Comparison of ENCODE assay signal across 11 mouse cellular contexts in genomic region chr17:74431481-74431880, GRCm38 (mm10). TPM values are rescaled to one million over a fixed set of nuclear protein-coding genes. Genes with fewer than 3 reads are reported as not detected.
DNase-seq lines count a peak whose midpoint lies in the region; ATAC-seq and TF ChIP-seq lines count a peak whose summit lies in the region.
"Had no signal": no experiment of that assay in that cellular context is flagged by ENCODE, and none has a peak within 500 bp of the region (broad histone marks: within the 10 kb centered on the region; RNA-seq: fewer than 3 reads in every experiment).

No protein-coding gene starts in this region.

- H3K27ac ChIP-seq in lung, embryonic 14.5 days (ENCODE audit: low read depth): no peak overlapping the region
- H3K27ac ChIP-seq: embryonic facial prominence, embryonic 15.5 days; neural tube, embryonic 13.5 days had no signal

- H3K27me3 ChIP-seq in lung, embryonic 14.5 days (ENCODE audit: insufficient read depth, low read length): no peaks in the 10 kb centered on the region
- H3K27me3 ChIP-seq: embryonic facial prominence, embryonic 15.5 days; neural tube, embryonic 13.5 days had no signal

- no peak overlapping the region for H3K9ac ChIP-seq in lung, embryonic 14.5 days
- H3K9ac ChIP-seq: embryonic facial prominence, embryonic 15.5 days; neural tube, embryonic 13.5 days had no signal

- DNase-seq in adrenal gland, adult 2 months: peak; percentile 7
- DNase-seq in adrenal gland, postnatal 25 days: no peak
- DNase-seq in lung, embryonic 14.5 days: peak; percentile 31
- DNase-seq in lung, postnatal 4 days: no peak
- peak; percentile 6 for DNase-seq in mesoderm, embryonic 11.5 days (ENCODE audit: low read depth, low spot score)
- DNase-seq in urinary bladder, postnatal 4 days (ENCODE audit: low spot score in 2 of 2): no peak
- no peak for DNase-seq in cerebellum, adult 11-12 months
- DNase-seq: kidney, postnatal 14 days had no signal

- TF ChIP-seq CTCF in lung, embryonic 14.5 days (IDR thresholded peaks at IDR 0.05; ENCODE audit: low read depth): peak; percentile 38; the same call in 1 of the 2 replicates

- ATAC-seq in lung, embryonic 14.5 days (ENCODE audit: insufficient read depth): no peak
- ATAC-seq in granulocyte monocyte progenitor cell, adult 5-6 weeks (replicated peaks; ENCODE audit: poor library complexity, severe bottlenecking): peak; percentile 58

- no peaks in the 10 kb centered on the region for H3K9me3 ChIP-seq in lung, embryonic 14.5 days (ENCODE audit: low read depth, low read length)
- H3K9me3 ChIP-seq: embryonic facial prominence, embryonic 15.5 days; neural tube, embryonic 13.5 days had no signal

- 70% methylated on average over 13 of the region's 13 CpGs for WGBS in lung, embryonic 14.5 days

- H3K36me3 ChIP-seq in lung, embryonic 14.5 days (ENCODE audit: insufficient read depth): peaks cover 7% of the 10 kb centered on the region; the same call in 1 of the 2 replicates

- no peaks in the 10 kb centered on the region for H3K4me1 ChIP-seq in lung, embryonic 14.5 days (ENCODE audit: insufficient read depth)
- H3K4me1 ChIP-seq: embryonic facial prominence, embryonic 15.5 days; neural tube, embryonic 13.5 days had no signal

- H3K4me3 ChIP-seq in lung, embryonic 14.5 days (ENCODE audit: low read depth, low read length): no peak overlapping the region
- H3K4me3 ChIP-seq: embryonic facial prominence, embryonic 15.5 days; neural tube, embryonic 13.5 days had no signal

- H3K4me2 ChIP-seq in lung, embryonic 14.5 days: no peak overlapping the region
- H3K4me2 ChIP-seq: embryonic facial prominence, embryonic 15.5 days; neural tube, embryonic 13.5 days had no signal

RNA-seq across cellular contexts. Expression of gene Nlrc4, which starts 27.5 kb away (rescaled TPM):
- total RNA-seq in adrenal gland, adult 2 months (2021): under 1 TPM; 0.43 to 0.52 TPM
- 0.03 and 0.10 TPM in 2 replicates for polyA plus RNA-seq in adrenal gland, adult 2 months (2012; rRNA removed)
- 0.21 and 0.67 TPM in 2 replicates for total RNA-seq in adrenal gland, postnatal 25 days (2021)
- polyA plus RNA-seq in lung, embryonic 14.5 days (2014; fragmentation: Nextera tagmentation; extraction: Ambion mirVana): 0.27 and 0.39 TPM in 2 replicates
- total RNA-seq in granulocyte monocyte progenitor cell, adult 5-6 weeks (2014; fragmentation: Nextera tagmentation): 7.8 and 12.3 TPM in 2 replicates
- total RNA-seq in granulocyte monocyte progenitor cell, adult 5-6 weeks (2017): 10.3 and 10.4 TPM in 2 replicates

RNA-seq across cellular contexts. Expression of gene Slc30a6, which starts 36.1 kb away (rescaled TPM):
- 10 to 100 TPM; 27.2 to 29.4 TPM for total RNA-seq in adrenal gland, adult 2 months (2021)
- polyA plus RNA-seq in adrenal gland, adult 2 months (2012; rRNA removed): 10.3 and 12.0 TPM in 2 replicates
- total RNA-seq in adrenal gland, postnatal 25 days (2021): 29.0 TPM in 2 replicates
- polyA plus RNA-seq in lung, embryonic 14.5 days (2014; fragmentation: Nextera tagmentation; extraction: Ambion mirVana): 40.0 and 42.6 TPM in 2 replicates
- total RNA-seq in granulocyte monocyte progenitor cell, adult 5-6 weeks (2014; fragmentation: Nextera tagmentation): 4.5 and 15.7 TPM in 2 replicates
- total RNA-seq in granulocyte monocyte progenitor cell, adult 5-6 weeks (2017): 6.8 and 13.4 TPM in 2 replicates

RNA-seq across cellular contexts. Expression of gene Yipf4, which starts 57.8 kb away (rescaled TPM):
- 100 to 1,000 TPM in 1 of 2 experiments, 10 to 100 TPM in 1; 88.5 to 130 TPM for total RNA-seq in adrenal gland, adult 2 months (2021)
- polyA plus RNA-seq in adrenal gland, adult 2 months (2012; rRNA removed): 308 and 320 TPM in 2 replicates
- total RNA-seq in adrenal gland, postnatal 25 days (2021): 95.6 and 128 TPM in 2 replicates
- 61.3 and 65.0 TPM in 2 replicates for polyA plus RNA-seq in lung, embryonic 14.5 days (2014; fragmentation: Nextera tagmentation; extraction: Ambion mirVana)
- 22.9 and 56.6 TPM in 2 replicates for total RNA-seq in granulocyte monocyte progenitor cell, adult 5-6 weeks (2014; fragmentation: Nextera tagmentation)
- total RNA-seq in granulocyte monocyte progenitor cell, adult 5-6 weeks (2017): 46.2 and 59.6 TPM in 2 replicates

Comparison
In these comparisons a context has a peak if more than half of its experiments do, and no peak if none do; other contexts are left out.
1. DNase-seq: peak in adrenal gland, adult 2 months (single experiment), lung, embryonic 14.5 days (single experiment) and mesoderm, embryonic 11.5 days (single experiment); none in adrenal gland, postnatal 25 days (single experiment), lung, postnatal 4 days (0 of 2), urinary bladder, postnatal 4 days (0 of 2) and cerebellum, adult 11-12 months (single experiment).